Mouse (Mus musculus): ENCODE results near the gene Hist1h3g. TPM values are rescaled to one million over a fixed set of nuclear protein-coding genes. Genes with fewer than 3 reads are reported as not detected.
A peak's percentile ranks its signal among the peaks of the same experiment; 100 is the strongest.

Hist1h3g gene
- total and polyA plus RNA-seq, 2 experiments from 2014 or later, result 262 TPM; not detected in 1

- TF ChIP-seq CTCF (IDR thresholded peaks at IDR 0.05), result no peak
- ATAC-seq (ENCODE audit: low FRiP score), result no peak
- H3K27ac ChIP-seq (ENCODE audit: low read depth, low read length), result no peak overlapping the region
- H3K4me2 ChIP-seq (ENCODE audit: low read depth, low read length, poor library complexity, severe bottlenecking), result no peak overlapping the region
- H3K27me3 ChIP-seq (ENCODE audit: insufficient read depth, low read length), result no peaks in the 10 kb centered on the region
- H3K36me3 ChIP-seq (ENCODE audit: insufficient read depth, low read length), result no peaks in the 10 kb centered on the region
- H3K9ac ChIP-seq (replicated peaks; ENCODE audit: low read length, poor library complexity, severe bottlenecking), result no peak overlapping the region
- H3K4me1 ChIP-seq (ENCODE audit: insufficient read depth, low read length), result peaks cover 3% of the 10 kb centered on the region; the same call in 1 of the 2 replicates
- H3K9me3 ChIP-seq (ENCODE audit: low read length), result no peaks in the 10 kb centered on the region
- no peak for DNase-seq (ENCODE audit: low spot score)
- no peak overlapping the region for H3K4me3 ChIP-seq (ENCODE audit: low read depth, low read length)
These were observed 48.3 kb downstream of the Hist1h3g start for GRCm38 (mm10) chr13:23583387-23584068.

DNA sequence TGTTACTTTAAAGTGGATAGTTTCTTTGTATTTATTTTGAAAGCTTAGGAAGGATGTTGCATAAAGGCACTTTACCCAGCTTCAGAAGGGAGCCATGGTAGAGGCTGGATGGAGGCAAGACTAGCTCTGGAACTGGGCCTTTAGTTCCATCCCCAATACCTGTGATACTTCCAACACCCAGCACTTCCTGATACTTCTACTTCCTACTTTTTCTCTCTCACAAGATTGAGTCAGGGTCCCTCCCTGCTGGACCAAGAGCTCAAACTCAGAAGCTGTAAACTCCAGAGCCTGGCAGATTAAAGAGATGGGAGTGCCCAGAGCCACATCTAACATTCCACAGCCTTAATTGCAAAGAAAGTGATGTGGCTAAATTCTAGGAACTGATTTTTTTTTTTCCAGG is 49.1 kb downstream of the Hist1h3g start:
- H3K4me1 ChIP-seq (ENCODE audit: insufficient read depth, low read length), result peaks cover 3% of the 10 kb centered on the region; the same call in 1 of the 2 replicates
- H3K27ac ChIP-seq (ENCODE audit: low read depth, low read length), result peak overlapping the region; percentile 79
- no peaks in the 10 kb centered on the region for H3K27me3 ChIP-seq (ENCODE audit: insufficient read depth, low read length)
- no peak overlapping the region for H3K9ac ChIP-seq (replicated peaks; ENCODE audit: low read length, poor library complexity, severe bottlenecking)
- no peaks in the 10 kb centered on the region for H3K36me3 ChIP-seq (ENCODE audit: insufficient read depth, low read length)
- ATAC-seq (ENCODE audit: low FRiP score) (no peak), DNase-seq (ENCODE audit: low spot score) (no peak)
- H3K4me2 ChIP-seq (ENCODE audit: low read depth, low read length, poor library complexity, severe bottlenecking), result peak overlapping the region; percentile 85
- no peak for TF ChIP-seq CTCF (IDR thresholded peaks at IDR 0.05)
- H3K9me3 ChIP-seq (ENCODE audit: low read length), result no peaks in the 10 kb centered on the region
- H3K4me3 ChIP-seq (ENCODE audit: low read depth, low read length), result peak overlapping the region; percentile 47

DNA sequence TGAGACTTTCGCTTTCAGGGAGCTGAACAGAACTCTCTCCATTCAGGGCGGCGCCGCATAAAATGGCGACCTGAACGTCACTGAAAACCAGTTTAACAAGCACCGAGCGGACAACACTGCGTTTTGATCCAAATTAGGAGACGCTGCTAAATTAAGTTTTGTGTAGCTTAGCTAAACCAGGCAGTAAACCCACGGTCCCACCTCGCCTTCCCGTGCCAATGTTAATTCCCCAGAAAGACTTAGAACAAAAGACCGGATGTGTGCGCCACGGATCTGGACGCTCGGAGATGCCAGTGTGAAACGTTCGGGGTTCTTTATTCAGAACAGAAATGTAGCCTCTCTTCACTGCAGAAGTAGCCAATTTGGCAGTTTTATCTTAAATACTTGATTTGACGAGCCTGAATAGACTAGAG is 49.8 kb downstream of the Hist1h3g start:
- Histone ChIP-seq H3K27me3 (ENCODE audit: insufficient read depth, low read length) (no peaks in the 10 kb centered on the region), H3K4me3 (ENCODE audit: low read depth, low read length) (peak overlapping the region; percentile 47), H3K9ac (replicated peaks; ENCODE audit: low read length, poor library complexity, severe bottlenecking) (peak overlapping the region; percentile 64), H3K4me1 (ENCODE audit: insufficient read depth, low read length) (peaks cover 3% of the 10 kb centered on the region; the same call in 1 of the 2 replicates), H3K9me3 (ENCODE audit: low read length) (no peaks in the 10 kb centered on the region), H3K27ac (ENCODE audit: low read depth, low read length) (peak overlapping the region; percentile 79), H3K36me3 (ENCODE audit: insufficient read depth, low read length) (no peaks in the 10 kb centered on the region), H3K4me2 (ENCODE audit: low read depth, low read length, poor library complexity, severe bottlenecking) (peak overlapping the region; percentile 85)
- TF ChIP-seq CTCF (IDR thresholded peaks at IDR 0.05), result no peak
- under 1% methylated on average over 21 of the region's 21 CpGs for WGBS
- DNase-seq (ENCODE audit: low spot score) (peak; percentile 68), ATAC-seq (ENCODE audit: low FRiP score) (no peak; the same call in 1 of the 2 replicates)

Small RNA genes lying within 50 kb of the gene (microRNA-seq; reads per million reads assigned to microRNA genes)
- not detected for gene Gm44297 (ENCODE audit: borderline number of aligned reads)
- not detected for gene Gm44359 (ENCODE audit: borderline number of aligned reads)
- not detected for gene Gm44394 (ENCODE audit: borderline number of aligned reads)
- gene n-TStga1 (ENCODE audit: borderline number of aligned reads), result not detected

Other genes starting within 250 kb of the Hist1h3g start
Only the 30 nearest of the 34 such genes appear.
- gene Zfp322a, start 166.2 kb upstream of the Hist1h3g start, total RNA-seq (2014; rRNA removed), result 19.7 and 32.5 TPM in 2 replicates
- 31.1 and 31.5 TPM in 2 replicates for gene Zfp322a, start 166.2 kb upstream of the Hist1h3g start, polyA plus RNA-seq (2015; fragmentation: Nextera tagmentation; extraction: Ambion mirVana)
- gene Abt1, start 111.6 kb upstream of the Hist1h3g start, total RNA-seq (2014; rRNA removed), result 4.9 and 7.3 TPM in 2 replicates
- gene Abt1, start 111.6 kb upstream of the Hist1h3g start, polyA plus RNA-seq (2015; fragmentation: Nextera tagmentation; extraction: Ambion mirVana), result 5.2 and 6.0 TPM in 2 replicates
- gene Btn1a1, start 69.5 kb upstream of the Hist1h3g start, total RNA-seq (2014; rRNA removed), result 0.05 TPM in 1 of 2 replicates, not detected in the other
- 0.04 and 0.07 TPM in 2 replicates for gene Btn1a1, start 69.5 kb upstream of the Hist1h3g start, polyA plus RNA-seq (2015; fragmentation: Nextera tagmentation; extraction: Ambion mirVana)
- gene Btn2a2, start 46.6 kb upstream of the Hist1h3g start, total RNA-seq (2014; rRNA removed), result 0.16 TPM in 1 of 2 replicates, not detected in the other
- not detected in 2 replicates for gene Btn2a2, start 46.6 kb upstream of the Hist1h3g start, polyA plus RNA-seq (2015; fragmentation: Nextera tagmentation; extraction: Ambion mirVana)
- 1,176 and 1,474 TPM in 2 replicates for gene Hist1h4h, start 4.4 kb upstream of the Hist1h3g start, total RNA-seq (2014; rRNA removed)
- gene Hist1h4h, start 4.4 kb upstream of the Hist1h3g start, polyA plus RNA-seq (2015; fragmentation: Nextera tagmentation; extraction: Ambion mirVana), result 3.9 and 4.0 TPM in 2 replicates
- gene Hist1h2af, start 1.5 kb upstream of the Hist1h3g start, total RNA-seq (2014; rRNA removed), result 52.3 and 293 TPM in 2 replicates
- gene Hist1h2af, start 1.5 kb upstream of the Hist1h3g start, polyA plus RNA-seq (2015; fragmentation: Nextera tagmentation; extraction: Ambion mirVana), result 0.54 and 1.5 TPM in 2 replicates
- 8.7 and 34.2 TPM in 2 replicates for gene Hist1h2bh, start 8.0 kb downstream of the Hist1h3g start, total RNA-seq (2014; rRNA removed)
- 0.16 TPM in 1 of 2 replicates, not detected in the other for gene Hist1h2bh, start 8.0 kb downstream of the Hist1h3g start, polyA plus RNA-seq (2015; fragmentation: Nextera tagmentation; extraction: Ambion mirVana)
- gene Hist1h3f, start 8.6 kb downstream of the Hist1h3g start, total RNA-seq (2014; rRNA removed), result 154 and 239 TPM in 2 replicates
- 0.21 and 0.23 TPM in 2 replicates for gene Hist1h3f, start 8.6 kb downstream of the Hist1h3g start, polyA plus RNA-seq (2015; fragmentation: Nextera tagmentation; extraction: Ambion mirVana)
- 684 and 753 TPM in 2 replicates for gene Hist1h4f, start 16.2 kb downstream of the Hist1h3g start, total RNA-seq (2014; rRNA removed)
- not detected in 2 replicates for gene Hist1h4f, start 16.2 kb downstream of the Hist1h3g start, polyA plus RNA-seq (2015; fragmentation: Nextera tagmentation; extraction: Ambion mirVana)
- 21.3 and 23.4 TPM in 2 replicates for gene Hist1h1d, start 17.8 kb downstream of the Hist1h3g start, total RNA-seq (2014; rRNA removed)
- 0.04 and 0.07 TPM in 2 replicates for gene Hist1h1d, start 17.8 kb downstream of the Hist1h3g start, polyA plus RNA-seq (2015; fragmentation: Nextera tagmentation; extraction: Ambion mirVana)
- 203 and 384 TPM in 2 replicates for gene Hist1h3e, start 26.9 kb downstream of the Hist1h3g start, total RNA-seq (2014; rRNA removed)
- 1.2 and 1.9 TPM in 2 replicates for gene Hist1h3e, start 26.9 kb downstream of the Hist1h3g start, polyA plus RNA-seq (2015; fragmentation: Nextera tagmentation; extraction: Ambion mirVana)
- gene Hist1h2ae, start 35.8 kb downstream of the Hist1h3g start, total RNA-seq (2014; rRNA removed), result 76.7 and 98.8 TPM in 2 replicates
- 4.5 and 5.9 TPM in 2 replicates for gene Hist1h2ae, start 35.8 kb downstream of the Hist1h3g start, polyA plus RNA-seq (2015; fragmentation: Nextera tagmentation; extraction: Ambion mirVana)
- gene Hist1h2bg, start 36.0 kb downstream of the Hist1h3g start, total RNA-seq (2014; rRNA removed), result 248 and 572 TPM in 2 replicates
- 2.8 and 4.5 TPM in 2 replicates for gene Hist1h2bg, start 36.0 kb downstream of the Hist1h3g start, polyA plus RNA-seq (2015; fragmentation: Nextera tagmentation; extraction: Ambion mirVana)
- gene Hist1h2bf, start 38.8 kb downstream of the Hist1h3g start, total RNA-seq (2014; rRNA removed), result 194 and 327 TPM in 2 replicates
- gene Hist1h2bf, start 38.8 kb downstream of the Hist1h3g start, polyA plus RNA-seq (2015; fragmentation: Nextera tagmentation; extraction: Ambion mirVana), result 0.43 TPM in 1 of 2 replicates, not detected in the other
- gene Hist1h2ad, start 39.0 kb downstream of the Hist1h3g start, total RNA-seq (2014; rRNA removed), result 162 and 232 TPM in 2 replicates
- gene Hist1h2ad, start 39.0 kb downstream of the Hist1h3g start, polyA plus RNA-seq (2015; fragmentation: Nextera tagmentation; extraction: Ambion mirVana), result not detected in 2 replicates
- 49.8 and 92.5 TPM in 2 replicates for gene Hist1h3d, start 40.3 kb downstream of the Hist1h3g start, total RNA-seq (2014; rRNA removed)
- gene Hist1h3d, start 40.3 kb downstream of the Hist1h3g start, polyA plus RNA-seq (2015; fragmentation: Nextera tagmentation; extraction: Ambion mirVana), result 0.42 and 0.55 TPM in 2 replicates
- 900 and 1,141 TPM in 2 replicates for gene Hist1h4d, start 46.2 kb downstream of the Hist1h3g start, total RNA-seq (2014; rRNA removed)
- gene Hist1h4d, start 46.2 kb downstream of the Hist1h3g start, polyA plus RNA-seq (2015; fragmentation: Nextera tagmentation; extraction: Ambion mirVana), result 18.0 and 18.8 TPM in 2 replicates
- 75.1 and 75.2 TPM in 2 replicates for gene Hist1h2be, start 85.7 kb downstream of the Hist1h3g start, total RNA-seq (2014; rRNA removed)
- 0.32 and 0.33 TPM in 2 replicates for gene Hist1h2be, start 85.7 kb downstream of the Hist1h3g start, polyA plus RNA-seq (2015; fragmentation: Nextera tagmentation; extraction: Ambion mirVana)
- 159 and 160 TPM in 2 replicates for gene Hist1h1e, start 87.1 kb downstream of the Hist1h3g start, total RNA-seq (2014; rRNA removed)
- 8.0 and 9.5 TPM in 2 replicates for gene Hist1h1e, start 87.1 kb downstream of the Hist1h3g start, polyA plus RNA-seq (2015; fragmentation: Nextera tagmentation; extraction: Ambion mirVana)
- 16.6 and 45.8 TPM in 2 replicates for gene Hist1h2ac, start 148.5 kb downstream of the Hist1h3g start, total RNA-seq (2014; rRNA removed)
- 0.21 and 0.28 TPM in 2 replicates for gene Hist1h2ac, start 148.5 kb downstream of the Hist1h3g start, polyA plus RNA-seq (2015; fragmentation: Nextera tagmentation; extraction: Ambion mirVana)
- 66.3 and 125 TPM in 2 replicates for gene Hist1h2bc, start 148.8 kb downstream of the Hist1h3g start, total RNA-seq (2014; rRNA removed)
- gene Hist1h2bc, start 148.8 kb downstream of the Hist1h3g start, polyA plus RNA-seq (2015; fragmentation: Nextera tagmentation; extraction: Ambion mirVana), result 23.7 and 28.6 TPM in 2 replicates
- 0.93 TPM in 1 of 2 replicates, not detected in the other for gene Hist1h1t, start 160.4 kb downstream of the Hist1h3g start, total RNA-seq (2014; rRNA removed)
- gene Hist1h1t, start 160.4 kb downstream of the Hist1h3g start, polyA plus RNA-seq (2015; fragmentation: Nextera tagmentation; extraction: Ambion mirVana), result not detected in 2 replicates
- 622 and 783 TPM in 2 replicates for gene Hist1h4c, start 163.0 kb downstream of the Hist1h3g start, total RNA-seq (2014; rRNA removed)
- gene Hist1h4c, start 163.0 kb downstream of the Hist1h3g start, polyA plus RNA-seq (2015; fragmentation: Nextera tagmentation; extraction: Ambion mirVana), result 1.5 and 2.2 TPM in 2 replicates
- gene Hfe, start 175.4 kb downstream of the Hist1h3g start, total RNA-seq (2014; rRNA removed), result 1.8 and 2.5 TPM in 2 replicates
- gene Hfe, start 175.4 kb downstream of the Hist1h3g start, polyA plus RNA-seq (2015; fragmentation: Nextera tagmentation; extraction: Ambion mirVana), result 4.0 and 5.8 TPM in 2 replicates
- 243 and 275 TPM in 2 replicates for gene Hist1h1c, start 203.4 kb downstream of the Hist1h3g start, total RNA-seq (2014; rRNA removed)
- 26.1 and 26.5 TPM in 2 replicates for gene Hist1h1c, start 203.4 kb downstream of the Hist1h3g start, polyA plus RNA-seq (2015; fragmentation: Nextera tagmentation; extraction: Ambion mirVana)
- gene Hist1h3c, start 210.2 kb downstream of the Hist1h3g start, total RNA-seq (2014; rRNA removed), result 206 and 420 TPM in 2 replicates
- not detected in 2 replicates for gene Hist1h3c, start 210.2 kb downstream of the Hist1h3g start, polyA plus RNA-seq (2015; fragmentation: Nextera tagmentation; extraction: Ambion mirVana)
- 491 and 821 TPM in 2 replicates for gene Hist1h2bb, start 211.3 kb downstream of the Hist1h3g start, total RNA-seq (2014; rRNA removed)
- gene Hist1h2bb, start 211.3 kb downstream of the Hist1h3g start, polyA plus RNA-seq (2015; fragmentation: Nextera tagmentation; extraction: Ambion mirVana), result 0.61 TPM in 1 of 2 replicates, not detected in the other
- 98.5 and 290 TPM in 2 replicates for gene Hist1h2ab, start 215.7 kb downstream of the Hist1h3g start, total RNA-seq (2014; rRNA removed)
- 2.1 and 2.4 TPM in 2 replicates for gene Hist1h2ab, start 215.7 kb downstream of the Hist1h3g start, polyA plus RNA-seq (2015; fragmentation: Nextera tagmentation; extraction: Ambion mirVana)
- 124 and 290 TPM in 2 replicates for gene Hist1h3b, start 216.8 kb downstream of the Hist1h3g start, total RNA-seq (2014; rRNA removed)
- 0.50 and 0.51 TPM in 2 replicates for gene Hist1h3b, start 216.8 kb downstream of the Hist1h3g start, polyA plus RNA-seq (2015; fragmentation: Nextera tagmentation; extraction: Ambion mirVana)
- 143 and 315 TPM in 2 replicates for gene Hist1h4b, start 221.6 kb downstream of the Hist1h3g start, total RNA-seq (2014; rRNA removed)
- gene Hist1h4b, start 221.6 kb downstream of the Hist1h3g start, polyA plus RNA-seq (2015; fragmentation: Nextera tagmentation; extraction: Ambion mirVana), result 1.6 and 2.0 TPM in 2 replicates